Mouse (Mus musculus): ENCODE data around the gene Madd. TPM values are rescaled to one million over a fixed set of nuclear protein-coding genes. Genes with fewer than 3 reads are reported as not detected.

Madd gene
- 13.5 and 14.8 TPM in 2 replicates for polyA plus RNA-seq (2015; fragmentation: Nextera tagmentation; extraction: Ambion mirVana)

DNA sequence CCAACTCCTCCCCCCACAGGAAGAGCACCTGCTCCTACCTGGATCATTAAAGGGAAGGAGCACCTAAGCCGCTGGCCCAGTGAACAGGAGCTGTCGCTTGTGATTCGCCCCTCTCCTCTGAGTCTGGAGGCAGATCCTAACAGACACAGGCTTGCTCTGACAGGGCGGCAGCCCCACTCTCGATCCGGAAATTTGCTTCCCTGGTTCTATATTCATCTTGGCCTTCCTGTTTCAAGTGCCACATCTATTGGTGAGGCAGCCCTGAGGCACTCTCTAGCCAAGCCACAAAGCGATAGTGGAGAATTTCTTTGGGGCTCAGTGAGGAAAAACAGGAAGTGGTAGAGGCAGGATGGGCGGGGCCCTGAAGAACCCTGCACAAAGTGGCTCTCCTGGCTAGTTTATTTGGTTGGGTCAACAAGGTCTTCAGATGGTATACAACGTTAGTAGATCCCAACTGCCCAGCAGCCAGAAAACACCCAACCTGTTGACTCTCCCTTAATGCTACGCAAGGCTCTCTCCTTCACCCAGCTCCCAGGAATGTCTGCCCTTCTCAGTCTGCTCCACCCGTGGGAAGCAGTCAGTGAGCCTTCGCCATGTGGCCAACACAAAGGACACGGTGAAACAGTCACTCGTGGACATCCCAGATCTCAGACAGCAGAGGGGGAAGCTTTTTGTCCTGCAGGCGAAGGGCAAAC lies at the start of gene Madd:
TSS of gene Madd (minus strand) at position 127 of the 695 bp plus-strand sequence.
- WGBS, result 56% methylated on average over 15 of the region's 15 CpGs

DNA sequence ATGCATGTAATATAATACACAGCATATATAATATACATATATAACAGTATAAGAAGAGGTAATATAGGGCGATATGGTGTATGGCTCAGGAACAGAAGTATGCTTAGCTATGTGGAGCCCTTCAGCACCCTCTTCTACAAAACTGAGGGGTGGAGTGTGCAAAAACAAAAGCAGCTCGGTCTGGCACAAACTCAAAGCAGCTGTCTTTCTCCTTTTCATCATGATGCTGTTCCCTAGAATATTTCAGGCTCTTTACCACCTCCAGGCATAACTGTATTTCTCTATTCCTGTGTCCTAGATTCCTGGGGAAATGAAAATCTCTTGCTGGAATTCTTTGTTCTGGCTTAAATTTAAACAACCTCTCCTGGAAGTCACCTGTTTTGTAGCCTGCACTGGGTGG lies 46.1 kb upstream of the Madd start:
- no peak for ATAC-seq (ENCODE audit: insufficient number of reproducible peaks, low FRiP score, low TSS enrichment, low read depth)
- Histone ChIP-seq H3K9me3 (replicated peaks) (no peaks in the 10 kb centered on the region), H3K4me2 (replicated peaks) (no peak overlapping the region), H3K27me3 (no peaks in the 10 kb centered on the region), H3K36me3 (peaks cover 5% of the 10 kb centered on the region; the same call in 1 of the 2 replicates), H3K4me3 (replicated peaks) (no peak overlapping the region), H3K4me1 (no peaks in the 10 kb centered on the region), H3K27ac (replicated peaks) (no peak overlapping the region), H3K9ac (no peak overlapping the region)
- WGBS, result 53% methylated on average over 2 of the region's 2 CpGs

More for the DNA sequence above, at the start of gene Madd:
- peak within 1 kb of the TSS; percentile 57 for H3K9ac ChIP-seq
- H3K4me3 ChIP-seq (replicated peaks), result peak within 1 kb of the TSS; percentile 71
- no peaks in the 10 kb centered on the region for H3K9me3 ChIP-seq (replicated peaks)
- no peak for ATAC-seq (ENCODE audit: insufficient number of reproducible peaks, low FRiP score, low TSS enrichment, low read depth)
- peak within 1 kb of the TSS; percentile 86 for H3K27ac ChIP-seq (replicated peaks)
- H3K27me3 ChIP-seq, result no peaks in the 10 kb centered on the region
- H3K4me1 ChIP-seq, result peaks cover 20% of the 10 kb centered on the region
- peak within 1 kb of the TSS; percentile 78 for H3K4me2 ChIP-seq (replicated peaks)
- H3K36me3 ChIP-seq, result no peaks in the 10 kb centered on the region

DNA sequence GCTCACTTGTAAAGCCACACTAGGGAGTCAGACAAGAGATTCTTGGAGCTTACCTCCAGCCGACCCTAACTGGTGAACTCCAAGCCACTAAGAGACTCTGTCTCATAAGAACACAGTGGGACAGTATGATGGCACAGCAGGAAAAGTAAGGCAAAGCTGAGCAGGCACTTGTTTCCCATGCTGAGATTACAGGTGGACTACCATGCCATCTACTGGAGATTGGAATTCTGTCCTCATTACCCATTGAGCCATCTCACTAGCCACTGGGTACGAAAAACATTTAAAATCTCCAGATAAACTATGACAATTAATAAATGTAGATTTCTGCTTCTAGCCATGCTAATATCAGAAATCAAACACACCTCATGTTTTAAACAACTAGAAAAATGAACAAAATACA lies 40.0 kb upstream of the Madd start:
- Histone ChIP-seq H3K9ac (no peak overlapping the region), H3K4me2 (replicated peaks) (no peak overlapping the region), H3K9me3 (replicated peaks) (no peaks in the 10 kb centered on the region), H3K4me3 (replicated peaks) (no peak overlapping the region), H3K36me3 (peaks cover 3% of the 10 kb centered on the region; the same call in 1 of the 2 replicates), H3K27me3 (no peaks in the 10 kb centered on the region), H3K4me1 (no peaks in the 10 kb centered on the region), H3K27ac (replicated peaks) (no peak overlapping the region)
- WGBS, result 82% methylated on average over 2 of the region's 2 CpGs
- no peak for ATAC-seq (ENCODE audit: insufficient number of reproducible peaks, low FRiP score, low TSS enrichment, low read depth)

DNA sequence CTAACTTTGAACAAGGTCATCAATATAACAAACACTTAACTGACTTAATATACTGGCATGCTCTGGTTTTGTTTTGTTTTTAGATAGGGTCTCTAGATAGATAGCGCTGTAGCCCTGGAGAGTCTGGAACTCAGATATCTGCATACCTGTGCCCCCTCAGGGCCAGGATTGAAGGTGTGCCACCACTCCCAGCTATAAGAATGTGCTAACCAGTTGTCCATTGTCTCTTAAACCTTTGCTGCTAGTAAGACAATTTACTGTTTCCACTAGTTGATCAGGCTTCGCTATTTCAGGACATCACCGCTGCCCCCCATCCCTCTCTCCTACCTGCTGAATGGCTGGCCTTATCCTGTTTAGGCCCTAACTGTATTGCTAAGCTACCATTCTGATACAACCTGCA lies 36.9 kb upstream of the Madd start:
- Histone ChIP-seq H3K9ac (no peak overlapping the region), H3K4me2 (replicated peaks) (no peak overlapping the region), H3K4me3 (replicated peaks) (no peak overlapping the region), H3K4me1 (no peaks in the 10 kb centered on the region), H3K27ac (replicated peaks) (no peak overlapping the region), H3K9me3 (replicated peaks) (no peaks in the 10 kb centered on the region), H3K36me3 (peaks cover 13% of the 10 kb centered on the region; the same call in 1 of the 2 replicates), H3K27me3 (no peaks in the 10 kb centered on the region)
- WGBS, result 95% methylated on average over 3 of the region's 3 CpGs
- no peak for ATAC-seq (ENCODE audit: insufficient number of reproducible peaks, low FRiP score, low TSS enrichment, low read depth)

DNA sequence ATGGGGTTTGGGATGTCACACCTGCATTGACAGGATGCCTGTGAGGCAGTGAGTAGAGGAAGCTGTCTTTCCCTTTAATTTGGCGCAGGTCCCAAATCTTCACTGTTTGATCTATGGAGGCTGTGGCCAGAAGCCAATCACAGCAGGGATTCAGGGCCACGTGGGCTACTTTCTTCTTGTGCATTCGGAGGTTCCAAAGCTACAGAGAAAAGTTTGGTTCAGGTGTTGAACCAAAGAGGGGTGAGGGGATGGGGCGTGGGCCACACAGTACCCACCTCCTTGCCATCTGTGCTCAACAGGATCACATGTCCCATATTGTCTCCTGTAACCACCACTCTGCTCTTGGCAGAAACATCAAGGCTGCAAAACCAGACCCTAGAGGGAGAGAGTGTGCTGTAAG lies 33.4 kb upstream of the Madd start:
- ATAC-seq (ENCODE audit: insufficient number of reproducible peaks, low FRiP score, low TSS enrichment, low read depth), result no peak
- H3K4me1 ChIP-seq, result no peaks in the 10 kb centered on the region
- 58% methylated on average over 4 of the region's 4 CpGs for WGBS
- no peak overlapping the region for H3K4me2 ChIP-seq (replicated peaks)
- no peak overlapping the region for H3K4me3 ChIP-seq (replicated peaks)
- no peaks in the 10 kb centered on the region for H3K9me3 ChIP-seq (replicated peaks)
- H3K36me3 ChIP-seq, result peaks cover 34% of the 10 kb centered on the region
- no peaks in the 10 kb centered on the region for H3K27me3 ChIP-seq
- H3K9ac ChIP-seq, result no peak overlapping the region
- H3K27ac ChIP-seq (replicated peaks), result no peak overlapping the region

DNA sequence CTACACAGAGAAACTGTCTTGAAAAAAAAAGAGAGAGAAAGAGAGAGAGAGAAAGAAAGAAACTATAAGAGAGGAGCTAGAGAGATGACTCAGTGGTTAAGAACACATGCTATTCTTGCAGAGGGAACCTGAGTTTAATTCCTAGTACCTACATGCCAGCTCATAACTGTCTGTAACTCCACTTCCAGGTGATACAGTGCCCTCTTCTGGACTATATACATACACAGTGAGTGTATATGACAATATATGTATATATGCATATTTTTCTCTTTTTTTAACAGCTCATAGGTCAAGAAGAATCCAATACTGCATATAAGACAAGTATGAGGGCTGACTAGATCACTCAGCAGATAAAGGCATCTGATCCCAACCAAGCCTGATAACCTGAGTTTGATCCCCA lies 29.7 kb upstream of the Madd start:
- Histone ChIP-seq H3K9me3 (replicated peaks) (no peaks in the 10 kb centered on the region), H3K9ac (no peak overlapping the region), H3K27ac (replicated peaks) (no peak overlapping the region), H3K36me3 (peaks cover 66% of the 10 kb centered on the region), H3K4me1 (no peaks in the 10 kb centered on the region), H3K4me2 (replicated peaks) (no peak overlapping the region), H3K27me3 (no peaks in the 10 kb centered on the region), H3K4me3 (replicated peaks) (no peak overlapping the region)
- no peak for ATAC-seq (ENCODE audit: insufficient number of reproducible peaks, low FRiP score, low TSS enrichment, low read depth)

DNA sequence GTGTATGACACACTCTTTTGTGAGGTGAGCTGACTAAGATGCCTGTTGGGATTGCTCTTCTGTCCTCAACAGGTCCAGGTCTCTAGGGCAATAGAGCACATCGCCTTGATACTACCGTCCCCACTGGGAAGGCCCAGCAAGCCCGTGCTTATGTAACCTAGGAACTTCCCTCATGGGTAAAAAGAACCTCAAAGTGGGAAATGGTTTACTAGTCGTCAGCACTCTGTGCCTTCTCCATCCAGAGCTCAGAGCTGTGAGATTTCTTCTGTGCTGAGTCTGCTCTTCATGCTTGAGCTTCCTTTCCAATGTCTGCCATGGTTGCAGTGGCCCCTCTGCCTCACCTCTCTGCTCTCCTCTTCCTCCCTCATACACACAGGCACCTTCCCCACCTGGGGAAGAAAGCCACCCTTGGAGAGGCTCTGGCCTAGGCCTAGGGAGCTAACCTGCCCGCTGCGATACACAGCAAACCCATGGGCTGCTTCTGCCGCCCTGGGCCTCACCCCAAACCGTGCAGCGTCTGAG lies 22.7 kb upstream of the Madd start:
- H3K27ac ChIP-seq (replicated peaks), result no peak overlapping the region
- H3K4me2 ChIP-seq (replicated peaks), result no peak overlapping the region
- peaks cover 59% of the 10 kb centered on the region for H3K36me3 ChIP-seq
- H3K4me3 ChIP-seq (replicated peaks), result no peak overlapping the region
- H3K9me3 ChIP-seq (replicated peaks), result no peaks in the 10 kb centered on the region
- no peaks in the 10 kb centered on the region for H3K27me3 ChIP-seq
- no peak for ATAC-seq (ENCODE audit: insufficient number of reproducible peaks, low FRiP score, low TSS enrichment, low read depth)
- 85% methylated on average over 9 of the region's 9 CpGs for WGBS
- H3K9ac ChIP-seq, result no peak overlapping the region
- peaks cover 21% of the 10 kb centered on the region for H3K4me1 ChIP-seq

DNA sequence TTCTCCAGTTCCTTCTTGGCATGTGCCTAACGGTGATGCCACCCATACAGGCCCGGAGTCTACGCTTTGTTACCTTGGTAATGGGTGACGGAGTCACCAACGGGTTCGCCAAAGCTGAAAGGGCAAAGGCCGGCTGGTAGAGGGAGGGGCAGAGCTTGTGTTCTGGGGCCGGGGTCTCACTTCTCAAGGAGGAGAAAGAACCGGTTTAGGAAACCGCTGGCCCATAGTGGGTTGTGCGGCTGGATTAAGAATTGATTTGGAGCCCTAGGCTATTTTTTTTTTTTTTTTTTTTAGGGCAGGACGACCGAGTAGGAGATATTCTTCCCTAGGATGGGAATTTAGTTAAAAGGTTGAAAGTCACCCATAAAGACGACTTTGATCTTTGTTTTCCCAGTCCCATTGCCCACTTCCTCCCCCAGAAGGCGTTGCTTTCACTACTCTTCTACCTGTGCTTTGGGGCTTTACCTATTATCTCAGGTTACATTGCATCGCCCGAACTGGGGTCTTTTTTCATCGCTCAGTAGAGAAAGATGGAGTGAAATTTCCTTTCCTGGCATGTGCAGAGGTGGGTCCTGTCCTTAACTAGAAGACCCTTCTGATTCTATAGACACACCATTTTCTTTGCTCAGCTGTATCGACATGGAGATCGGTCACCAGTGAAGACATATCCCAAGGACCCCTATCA lies 19.5 kb upstream of the Madd start:
- Histone ChIP-seq H3K4me1 (peaks cover 21% of the 10 kb centered on the region), H3K27ac (replicated peaks) (peak overlapping the region; percentile 94), H3K27me3 (no peaks in the 10 kb centered on the region), H3K9ac (peak overlapping the region; percentile 73), H3K4me2 (replicated peaks) (peak overlapping the region; percentile 65), H3K9me3 (replicated peaks) (no peaks in the 10 kb centered on the region), H3K36me3 (peaks cover 30% of the 10 kb centered on the region), H3K4me3 (replicated peaks) (peak overlapping the region; percentile 79)
- WGBS, result 10% methylated on average over 20 of the region's 20 CpGs
- ATAC-seq (ENCODE audit: insufficient number of reproducible peaks, low FRiP score, low TSS enrichment, low read depth), result no peak

DNA sequence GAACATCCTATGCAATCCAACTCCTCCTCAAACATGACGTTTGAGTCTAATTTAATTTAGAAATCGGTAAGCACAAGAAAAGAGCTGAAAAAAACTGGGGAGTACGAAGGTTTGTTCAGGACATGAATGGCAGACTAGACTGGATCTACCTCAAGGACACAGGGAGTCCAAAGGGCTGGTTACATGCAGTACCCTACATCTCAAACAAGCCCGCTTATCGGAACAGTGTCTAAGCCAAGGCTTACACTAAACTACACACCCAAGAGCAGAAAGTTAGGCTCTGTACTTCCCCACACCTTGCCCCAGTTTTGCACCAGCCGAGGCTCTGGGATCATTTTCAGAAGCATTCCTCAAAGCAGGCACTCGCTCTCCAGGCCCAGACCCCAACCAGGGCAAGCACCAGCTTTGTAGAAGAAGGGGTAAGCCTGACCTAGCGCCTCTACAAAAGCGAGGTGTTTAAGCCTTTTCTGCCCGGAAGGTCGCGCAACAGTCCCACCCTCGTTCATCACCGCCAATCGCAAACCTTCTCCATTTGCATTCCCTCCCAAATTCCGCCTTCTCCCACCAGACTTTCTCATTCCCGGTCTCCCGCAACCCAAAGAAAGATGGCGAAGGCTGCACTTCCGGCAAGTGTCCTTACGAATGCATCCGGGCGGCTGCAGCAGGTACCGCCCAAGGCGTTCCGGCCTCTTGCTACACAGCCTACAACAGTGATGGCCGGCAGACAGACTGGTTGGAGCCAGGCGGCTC lies 18.8 kb upstream of the Madd start, which contains the start of the genes Nr1h3 and Acp2:
TSS of gene Nr1h3 (minus strand) at position 613 of the 750 bp plus-strand sequence.
TSS of gene Acp2 (plus strand) at position 664 of the 750 bp plus-strand sequence.
- WGBS, result 2% methylated on average over 28 of the region's 28 CpGs
- peak; percentile 95 for ATAC-seq (ENCODE audit: insufficient number of reproducible peaks, low FRiP score, low TSS enrichment, low read depth)
- no peaks in the 10 kb centered on the region for H3K9me3 ChIP-seq (replicated peaks)
- peaks cover 23% of the 10 kb centered on the region for H3K36me3 ChIP-seq
- no peaks in the 10 kb centered on the region for H3K27me3 ChIP-seq
- H3K4me1 ChIP-seq, result peaks cover 21% of the 10 kb centered on the region
- peak within 1 kb of the TSS; percentile 79 for H3K4me3 ChIP-seq (replicated peaks)
- H3K9ac ChIP-seq, result peak within 1 kb of the TSS; percentile 73
- peak within 1 kb of the TSS; percentile 65 for H3K4me2 ChIP-seq (replicated peaks)
- peak within 1 kb of the TSS; percentile 94 for H3K27ac ChIP-seq (replicated peaks)

DNA sequence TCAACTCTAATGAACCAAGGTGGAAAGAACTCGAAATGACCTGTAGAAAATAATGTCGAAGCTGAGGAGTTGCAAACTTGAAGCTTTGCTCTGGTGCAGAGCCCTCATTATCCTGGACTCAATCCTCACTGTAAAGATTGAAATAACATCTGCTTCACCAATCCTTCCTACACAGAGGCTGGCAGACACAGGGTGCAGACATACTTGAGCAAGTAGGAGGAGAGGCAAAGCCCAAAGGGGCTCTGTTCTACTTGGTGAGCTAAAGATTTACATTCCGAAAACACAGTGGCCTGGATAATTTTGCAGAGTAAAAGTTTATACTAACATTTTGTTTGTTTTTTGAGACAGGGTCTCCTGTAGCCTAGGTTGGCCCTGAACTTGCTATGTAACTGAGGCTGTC lies 15.3 kb upstream of the Madd start:
- H3K4me1 ChIP-seq, result peaks cover 30% of the 10 kb centered on the region
- H3K27ac ChIP-seq (replicated peaks), result no peak overlapping the region
- H3K36me3 ChIP-seq, result no peaks in the 10 kb centered on the region
- 73% methylated on average over 3 of the region's 3 CpGs for WGBS
- no peaks in the 10 kb centered on the region for H3K27me3 ChIP-seq
- H3K4me2 ChIP-seq (replicated peaks), result no peak overlapping the region
- no peak overlapping the region for H3K4me3 ChIP-seq (replicated peaks)
- H3K9me3 ChIP-seq (replicated peaks), result no peaks in the 10 kb centered on the region
- no peak overlapping the region for H3K9ac ChIP-seq
- no peak for ATAC-seq (ENCODE audit: insufficient number of reproducible peaks, low FRiP score, low TSS enrichment, low read depth)

DNA sequence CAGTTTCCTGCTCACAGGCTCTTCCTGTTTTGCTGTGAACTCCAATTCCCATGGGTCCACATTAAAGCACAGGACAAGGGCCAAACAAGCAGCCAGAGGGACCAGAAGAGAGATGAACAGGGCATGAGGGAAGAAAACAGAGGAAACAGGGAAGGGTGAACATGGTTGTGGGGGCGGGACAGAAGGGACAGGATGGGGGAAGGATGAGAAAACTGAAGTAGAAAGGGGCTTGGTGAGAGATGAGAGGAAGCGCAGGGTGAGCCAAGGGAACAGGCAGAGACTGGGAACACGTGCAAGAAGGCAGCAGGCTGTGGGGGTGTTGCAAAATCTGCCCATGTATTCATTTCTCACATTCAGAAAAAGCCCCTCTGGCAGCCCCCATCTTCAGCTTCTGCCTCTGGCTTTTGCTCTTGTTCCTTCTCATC lies 13.0 kb upstream of the Madd start:
- Histone ChIP-seq H3K27ac (replicated peaks) (no peak overlapping the region), H3K4me3 (replicated peaks) (no peak overlapping the region), H3K9me3 (replicated peaks) (no peaks in the 10 kb centered on the region), H3K9ac (no peak overlapping the region), H3K4me2 (replicated peaks) (no peak overlapping the region), H3K36me3 (no peaks in the 10 kb centered on the region), H3K4me1 (peaks cover 15% of the 10 kb centered on the region; the same call in 1 of the 2 replicates), H3K27me3 (no peaks in the 10 kb centered on the region)
- ATAC-seq (ENCODE audit: insufficient number of reproducible peaks, low FRiP score, low TSS enrichment, low read depth), result no peak
- WGBS, result 60% methylated on average over 3 of the region's 3 CpGs

Data from embryonic facial prominence, embryonic 15.5 days (tissue).